Mouse (Mus musculus) cerebellum, adult 8-10 months (tissue): ENCODE data around the gene Pde4d.

Experiments used
- DNase-seq: peaks from one replicate; pipeline ENCODE4 v3.0.0; 2022

The Pde4d gene

DNA sequence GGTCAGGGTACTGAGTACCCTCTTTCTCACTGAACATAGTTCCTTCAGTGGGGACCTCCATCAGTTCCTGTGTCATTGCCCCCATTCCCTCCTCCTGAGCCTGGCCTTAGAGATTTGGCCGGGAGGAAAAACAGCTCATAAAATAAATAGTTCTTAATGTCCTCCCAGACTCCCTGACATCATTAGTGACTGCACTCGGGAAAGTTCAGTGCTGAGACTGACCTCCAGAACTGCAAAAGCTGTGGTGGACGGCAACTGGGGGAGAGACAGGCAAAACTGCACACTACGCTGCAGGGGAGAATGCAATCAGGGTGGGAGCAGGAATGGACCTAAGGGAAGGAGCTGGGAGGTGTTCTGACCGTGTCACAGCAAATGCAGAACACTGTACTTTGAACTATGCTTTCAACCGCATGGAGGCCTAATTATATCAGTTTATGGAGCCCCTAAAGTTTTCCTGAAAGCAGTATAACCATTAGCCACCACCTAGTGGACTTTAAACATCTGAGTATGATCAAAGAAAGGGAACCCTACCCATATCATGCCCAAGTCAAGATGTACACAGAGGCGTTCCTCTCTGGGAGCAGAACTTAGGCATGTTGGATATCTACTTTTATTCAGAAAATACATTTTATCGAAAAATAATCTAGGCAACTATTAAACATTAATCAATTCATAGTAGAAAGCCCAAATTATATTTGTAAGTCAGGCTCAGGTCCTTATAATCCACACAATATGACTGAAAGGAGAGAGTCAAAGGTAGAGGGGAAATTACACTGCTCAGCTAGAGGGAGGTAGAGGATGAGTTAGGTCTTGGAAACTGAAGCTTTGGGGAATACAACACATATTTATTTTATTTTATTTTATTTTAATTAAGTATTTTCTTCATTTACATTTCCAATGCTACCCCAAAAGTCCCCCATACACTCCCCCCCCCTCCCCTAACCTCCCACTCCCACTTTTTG is 618.8 kb downstream of the Pde4d start:
- no peak for DNase-seq

- DNase-seq = no peak
Measured at GRCm38 (mm10) chr13:109073371-109073770, 623.6 kb downstream of the Pde4d start.

GRCm38 (mm10) chr13:109074078-109074477 is 624.3 kb downstream of the Pde4d start:
- no peak for DNase-seq

DNA sequence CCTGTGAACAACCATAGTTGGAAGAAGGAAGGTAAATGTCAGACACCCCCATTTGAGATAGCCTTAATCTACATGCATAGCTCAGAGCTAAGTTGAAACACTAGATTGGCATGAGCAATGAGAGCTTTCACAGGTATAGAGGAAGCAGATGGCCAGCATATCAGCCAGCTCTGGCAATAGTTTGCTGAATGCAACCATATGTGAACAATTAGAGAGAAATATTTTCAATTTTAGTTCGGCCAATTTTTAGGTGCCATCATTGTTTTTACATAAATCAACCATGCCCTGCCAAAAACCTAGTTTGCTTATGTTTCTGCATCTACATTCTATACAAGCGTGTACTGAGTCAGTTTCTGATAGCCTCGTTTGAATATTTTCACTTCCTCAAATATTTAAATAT is 642.9 kb downstream of the Pde4d start:
- DNase-seq = peak; percentile 33

- no peak for DNase-seq
Measured at GRCm38 (mm10) chr13:109096654-109097053, 646.9 kb downstream of the Pde4d start.

- DNase-seq = no peak
Measured at GRCm38 (mm10) chr13:109116004-109116341, 666.2 kb downstream of the Pde4d start.

- DNase-seq = peak; percentile 80
Measured at GRCm38 (mm10) chr13:109116342-109117201, 666.8 kb downstream of the Pde4d start.

DNA sequence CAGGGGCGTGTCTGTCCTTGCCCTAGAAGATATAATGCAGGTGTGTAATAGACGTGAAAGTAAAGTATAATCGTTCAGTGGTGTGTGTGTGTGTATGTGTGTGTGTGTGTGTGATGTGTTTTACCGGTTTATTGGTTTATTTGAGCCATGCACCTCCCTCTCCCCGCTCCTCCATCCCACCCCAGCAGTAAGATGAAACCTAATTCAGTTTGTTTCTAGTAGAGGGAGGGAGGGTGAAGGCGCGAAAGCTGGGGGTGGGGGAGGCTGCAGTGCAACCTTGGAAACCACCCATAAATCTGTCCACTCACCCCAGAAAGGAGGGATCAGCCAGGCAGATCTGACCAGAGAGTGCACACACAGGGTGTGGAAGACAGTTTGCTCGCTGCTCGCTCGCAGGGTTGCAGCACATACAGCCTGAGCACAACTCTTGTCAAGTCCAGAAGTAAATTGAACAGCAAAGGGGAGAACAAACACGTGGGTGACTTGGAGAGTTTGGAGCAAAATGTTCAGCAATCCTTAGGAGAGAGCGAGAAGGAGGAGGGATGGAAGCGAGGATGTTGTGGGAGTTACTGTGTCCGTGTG is 667.6 kb downstream of the Pde4d start:
- peak; percentile 58 for DNase-seq

- peak; percentile 27 for DNase-seq
Measured at GRCm38 (mm10) chr13:109118296-109118800, 668.6 kb downstream of the Pde4d start.

- DNase-seq = no peak
Measured at GRCm38 (mm10) chr13:109121867-109122266, 672.1 kb downstream of the Pde4d start.

DNA sequence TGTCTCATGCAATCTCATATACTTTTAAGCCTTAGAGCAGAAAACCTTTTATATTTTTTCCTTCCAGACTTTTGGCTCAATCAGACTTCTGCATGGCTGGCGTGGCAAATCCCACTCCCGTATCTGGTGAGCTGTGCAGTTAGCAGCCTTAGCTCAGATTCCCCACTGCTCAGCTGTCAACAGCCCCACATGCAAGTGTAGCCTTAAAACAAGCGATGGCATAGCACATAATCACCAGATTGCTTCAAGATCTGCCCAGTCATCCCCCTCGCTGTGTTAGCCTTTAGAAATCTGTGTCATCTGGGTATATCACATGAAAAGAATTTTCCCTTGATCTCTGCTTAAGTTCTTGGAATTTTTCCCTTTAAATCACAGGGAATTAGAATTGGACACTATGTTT is 686.7 kb downstream of the Pde4d start:
- DNase-seq = peak; percentile 23

DNA sequence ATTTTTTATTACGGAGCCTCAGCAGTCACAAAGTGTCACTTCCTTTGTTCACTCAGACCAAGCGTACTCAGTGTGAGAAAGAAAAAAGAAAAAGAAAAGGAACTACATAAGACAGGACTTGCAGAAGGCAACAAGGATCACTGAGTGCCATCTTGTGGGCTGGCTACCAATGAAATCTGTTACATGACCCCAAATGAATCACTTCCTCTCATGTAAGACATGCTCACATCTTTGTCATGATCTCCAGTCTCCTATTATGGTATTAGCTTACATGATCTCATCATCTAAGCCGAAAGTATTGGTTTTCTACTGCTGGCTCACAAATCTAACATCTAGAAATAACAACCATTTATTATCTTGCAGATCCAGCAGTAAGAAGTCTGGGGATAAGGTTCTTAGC is 709.0 kb downstream of the Pde4d start:
- DNase-seq = no peak

GRCm38 (mm10) chr13:109168556-109169334 is 719.0 kb downstream of the Pde4d start:
- DNase-seq = no peak

DNA sequence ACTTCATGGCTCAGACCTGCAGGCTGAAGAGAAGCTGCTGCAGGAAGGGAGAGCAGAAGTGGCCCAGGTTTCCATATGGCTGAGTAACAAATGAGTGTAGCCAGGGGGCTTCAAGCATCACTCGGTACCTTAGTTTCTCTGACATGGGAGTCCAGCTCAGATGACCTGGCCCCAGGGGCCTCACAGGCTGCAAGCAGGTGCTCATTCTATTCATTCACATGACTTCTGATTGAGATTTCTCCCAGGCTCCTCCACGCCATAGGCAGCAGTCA is 719.5 kb downstream of the Pde4d start:
- DNase-seq = no peak

DNA sequence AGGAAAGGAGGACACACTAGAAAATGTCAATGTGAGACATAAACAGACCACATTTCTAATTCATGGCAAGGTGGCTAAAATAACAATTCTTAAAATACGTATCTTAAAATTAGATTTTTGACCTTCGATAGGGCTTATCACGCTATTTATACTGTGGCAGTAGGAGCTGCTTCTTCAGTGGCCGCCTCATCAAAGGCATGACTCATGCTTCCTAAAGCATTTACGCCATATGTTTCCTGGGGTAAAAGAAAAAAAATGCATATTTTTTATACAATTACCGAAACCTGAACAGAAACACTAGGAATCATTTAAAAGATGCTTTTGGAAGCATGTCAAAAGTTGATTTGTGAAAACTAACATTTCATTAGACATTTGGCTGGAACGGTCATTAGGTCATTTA is 721.9 kb downstream of the Pde4d start:
- no peak for DNase-seq

- no peak for DNase-seq
Measured at GRCm38 (mm10) chr13:109175281-109175680, 725.5 kb downstream of the Pde4d start.

DNA sequence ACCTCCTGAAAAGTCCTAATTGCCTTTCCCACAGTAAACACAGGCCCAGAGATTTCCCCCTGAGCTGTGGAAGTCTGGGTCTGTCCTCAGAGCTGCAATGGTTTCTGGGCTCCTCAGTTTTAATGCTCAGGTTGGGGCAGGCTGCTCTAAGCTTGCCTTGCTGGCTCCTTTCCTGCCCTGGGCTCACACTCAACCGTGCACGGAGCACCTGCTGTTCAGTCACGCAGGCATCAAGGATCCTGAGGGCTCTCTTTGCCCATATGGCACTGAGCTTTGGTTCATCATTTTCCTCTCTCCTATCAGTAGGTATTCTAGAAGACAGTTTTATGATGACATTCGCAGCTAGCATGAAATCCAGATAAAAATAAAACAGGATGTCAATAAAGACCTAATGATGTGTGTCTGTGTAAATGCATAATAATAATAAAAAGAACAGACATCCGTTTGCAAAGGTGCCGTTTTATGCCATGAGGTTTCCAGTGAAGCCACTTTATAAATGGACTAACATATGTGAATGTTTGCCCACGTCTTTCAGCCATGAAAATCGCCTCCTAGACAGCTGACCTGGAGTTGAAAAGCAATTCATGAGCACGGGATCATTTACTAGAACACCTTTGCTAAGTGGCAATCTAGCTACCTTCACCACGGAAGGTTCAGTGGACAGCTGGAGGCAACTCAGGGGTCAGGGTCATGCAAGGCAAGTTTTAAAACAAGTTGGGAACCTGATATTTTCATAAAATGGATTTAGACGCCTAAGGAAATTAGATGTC is 726.3 kb downstream of the Pde4d start:
- peak; percentile 91 for DNase-seq

DNA sequence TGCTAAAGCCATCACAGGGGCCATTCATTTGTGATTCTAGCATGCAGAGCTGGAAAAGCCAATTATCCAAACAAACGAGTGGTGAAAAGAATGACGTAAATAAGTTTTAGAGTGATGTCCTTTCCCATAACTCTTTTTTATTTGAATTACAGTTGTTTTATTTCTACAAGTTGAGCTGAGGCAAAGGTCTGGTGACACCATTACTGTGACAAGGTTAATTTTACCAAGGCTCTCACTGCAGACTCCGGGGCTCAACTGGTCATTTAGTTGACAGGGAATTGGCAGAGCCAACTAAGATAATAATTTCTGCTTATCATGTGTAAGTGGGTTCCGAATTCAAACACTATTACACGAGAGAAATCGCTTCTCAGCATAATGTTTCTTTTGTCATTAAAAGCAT is 731.6 kb downstream of the Pde4d start:
- DNase-seq = no peak

DNA sequence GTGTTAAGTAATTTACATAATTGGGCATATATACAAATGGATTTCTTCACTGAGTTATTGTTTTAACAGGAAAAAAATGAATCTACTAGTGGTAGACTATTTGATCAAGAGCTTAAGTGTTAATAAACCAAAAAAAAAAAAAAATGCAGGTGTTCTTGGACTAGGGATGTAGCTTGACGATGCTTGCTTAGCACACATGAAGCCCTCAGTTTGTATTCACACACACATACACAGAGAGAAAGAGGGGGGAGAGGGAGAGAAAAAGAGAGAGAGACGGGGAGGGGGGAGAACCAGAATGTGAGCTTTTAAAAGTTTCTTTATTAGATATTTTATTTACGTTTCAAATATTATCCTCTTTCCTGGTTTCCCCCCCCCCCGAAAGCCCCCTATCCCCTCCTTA is 740.9 kb downstream of the Pde4d start:
- DNase-seq = no peak

GRCm38 (mm10) chr13:109191176-109191575 is 741.4 kb downstream of the Pde4d start:
- DNase-seq = no peak

GRCm38 (mm10) chr13:109205541-109205940 is 755.8 kb downstream of the Pde4d start:
- no peak for DNase-seq

DNA sequence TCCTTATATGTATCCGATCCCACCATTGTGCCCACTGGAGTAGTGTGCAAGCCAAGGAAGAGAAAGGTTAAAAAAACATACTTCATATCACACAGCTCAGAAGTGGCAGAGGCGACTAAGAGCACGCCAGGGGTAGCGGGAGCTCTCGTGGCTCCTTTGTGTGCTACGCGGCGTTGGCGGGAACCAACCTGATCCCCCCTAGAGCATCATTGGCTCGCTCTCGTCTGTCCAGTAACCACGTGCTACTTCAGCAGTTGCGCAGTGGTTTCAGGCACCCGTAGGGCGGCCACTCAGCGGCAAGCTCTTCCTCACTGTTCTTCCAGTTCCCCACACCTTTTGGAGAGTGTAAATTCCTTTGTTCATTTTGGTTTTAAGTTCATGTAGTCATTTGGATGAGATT is 758.9 kb downstream of the Pde4d start:
- DNase-seq = no peak
